Mouse (Mus musculus): Measurements from ENCODE around the gene Fbxw28. TPM values are rescaled to one million over a fixed set of nuclear protein-coding genes. Genes with fewer than 3 reads are reported as not detected.

Fbxw28 gene
- polyA plus RNA-seq (2012; rRNA removed; ENCODE audit: low replicate concordance), result not detected in 2 replicates

GRCm38 (mm10) chr9:109339559-109339958 is at the start of gene Fbxw28:
Gene Fbxw28 (minus strand): TSS chr9:109339659.

DNA sequence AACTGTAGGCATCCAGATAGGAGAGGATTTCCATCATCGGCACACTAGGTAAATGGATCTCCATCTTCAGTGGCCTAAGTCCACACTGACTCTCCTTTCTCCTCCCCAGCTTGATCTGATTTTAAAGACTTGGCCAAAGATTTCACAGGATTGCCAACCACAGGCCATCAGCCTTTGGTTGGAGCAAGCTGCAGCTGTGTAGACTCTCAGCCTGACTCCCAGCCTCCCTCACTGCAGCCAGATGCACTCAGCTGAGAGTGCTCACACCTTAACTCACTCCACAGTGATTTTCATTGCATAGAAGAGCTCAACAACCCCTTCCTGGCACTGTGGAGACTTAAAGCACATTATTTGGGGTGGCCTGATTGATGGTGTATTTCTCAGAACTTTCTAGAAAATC is 51.9 kb downstream of the Fbxw28 start, which contains the start of gene Fbxw14:
TSS of gene Fbxw14 (minus strand) at position 101 of the 400 bp plus-strand sequence.

Other genes with a start within 250 kb of the Fbxw28 start
- 1.4 and 5.1 TPM in 2 replicates for gene Plxnb1, start 244.3 kb downstream of the Fbxw28 start, polyA plus RNA-seq (2012; rRNA removed; ENCODE audit: low replicate concordance)
- not detected in 2 replicates for gene Fbxw21, start 177.6 kb downstream of the Fbxw28 start, polyA plus RNA-seq (2012; rRNA removed; ENCODE audit: low replicate concordance)
- gene Fbxw13, start 143.7 kb downstream of the Fbxw28 start, polyA plus RNA-seq (2012; rRNA removed; ENCODE audit: low replicate concordance), result not detected in 2 replicates
- not detected in 2 replicates for gene Fbxw20, start 104.9 kb downstream of the Fbxw28 start, polyA plus RNA-seq (2012; rRNA removed; ENCODE audit: low replicate concordance)
- gene Fbxw14, start 52.0 kb downstream of the Fbxw28 start, polyA plus RNA-seq (2012; rRNA removed; ENCODE audit: low replicate concordance), result not detected in 2 replicates
- not detected in 2 replicates for gene Fbxw22, start 64.6 kb upstream of the Fbxw28 start, polyA plus RNA-seq (2012; rRNA removed; ENCODE audit: low replicate concordance)
- not detected in 2 replicates for gene Fbxw16, start 109.5 kb upstream of the Fbxw28 start, polyA plus RNA-seq (2012; rRNA removed; ENCODE audit: low replicate concordance)
- not detected in 2 replicates for gene Fbxw19, start 156.2 kb upstream of the Fbxw28 start, polyA plus RNA-seq (2012; rRNA removed; ENCODE audit: low replicate concordance)
- not detected in 2 replicates for gene Fbxw15, start 228.6 kb upstream of the Fbxw28 start, polyA plus RNA-seq (2012; rRNA removed; ENCODE audit: low replicate concordance)